ENCODE assay signal across 26 mouse cellular contexts in genomic region chr6:147833501-147833900, GRCm38 (mm10).
"Had no signal": no experiment of that assay in that cellular context is flagged by ENCODE, and none has a peak within 500 bp of the region (broad histone marks: within the 10 kb centered on the region; RNA-seq: fewer than 3 reads in every experiment).

No protein-coding gene starts in this region.

- H3K4me2 ChIP-seq: heart, embryonic 12.5 days; hindbrain, embryonic 12.5 days; hindbrain, embryonic 14.5 days; intestine, embryonic 15.5 days; limb, embryonic 13.5 days; limb, embryonic 15.5 days; liver, embryonic 11.5 days; liver, embryonic 13.5 days had no signal

- H3K4me1 ChIP-seq: heart, embryonic 10.5 days; heart, embryonic 12.5 days; hindbrain, embryonic 10.5 days; hindbrain, embryonic 12.5 days; intestine, embryonic 15.5 days; liver, embryonic 13.5 days had no signal

- H3K27ac ChIP-seq: heart, embryonic 10.5 days; hindbrain, embryonic 10.5 days; hindbrain, embryonic 12.5 days; hindbrain, embryonic 14.5 days; intestine, embryonic 15.5 days; layer of hippocampus, adult 2 months; limb, embryonic 13.5 days; limb, embryonic 15.5 days; liver, embryonic 13.5 days had no signal

- H3K36me3 ChIP-seq: heart, embryonic 10.5 days; heart, embryonic 12.5 days; hindbrain, embryonic 10.5 days; hindbrain, embryonic 12.5 days; intestine, embryonic 15.5 days; limb, embryonic 13.5 days; limb, embryonic 15.5 days; liver, embryonic 13.5 days had no signal

- H3K27me3 ChIP-seq: heart, embryonic 12.5 days; hindbrain, embryonic 12.5 days; intestine, embryonic 15.5 days; limb, embryonic 13.5 days; limb, embryonic 15.5 days; liver, embryonic 13.5 days had no signal

- H3K9me3 ChIP-seq: heart, embryonic 10.5 days; heart, embryonic 12.5 days; hindbrain, embryonic 10.5 days; hindbrain, embryonic 12.5 days; intestine, embryonic 15.5 days; limb, embryonic 13.5 days; limb, embryonic 15.5 days; liver, embryonic 13.5 days had no signal

- H3K9ac ChIP-seq: heart, embryonic 12.5 days; hindbrain, embryonic 12.5 days; hindbrain, embryonic 14.5 days; intestine, embryonic 15.5 days; limb, embryonic 13.5 days; limb, embryonic 15.5 days; liver, embryonic 13.5 days had no signal

- H3K4me3 ChIP-seq: heart, embryonic 10.5 days; heart, embryonic 12.5 days; hindbrain, embryonic 10.5 days; hindbrain, embryonic 12.5 days; intestine, embryonic 15.5 days; layer of hippocampus, adult 2 months; limb, embryonic 13.5 days; limb, embryonic 15.5 days; liver, embryonic 13.5 days had no signal

- ATAC-seq: hindbrain, embryonic 16.5 days; inflammation-experienced regulatory T-cells, adult 6 months; intestine, embryonic 15.5 days; intestine, postnatal 0 days had no signal

- DNase-seq: gastrocnemius, postnatal 14 days; gastrocnemius, postnatal 36 days; heart, adult 18-20 months; heart, postnatal 10 days; heart, postnatal 4 days; kidney, adult 18-20 months; kidney, adult 8-10 months; kidney, postnatal 10 days; kidney, postnatal 25 days; kidney, postnatal 4 days; layer of hippocampus, postnatal 36 days; left cerebral cortex, postnatal 4 days; liver, embryonic 13.5 days had no signal
